Mouse (Mus musculus): ENCODE data around the gene Dennd5b. TPM values are rescaled to one million over a fixed set of nuclear protein-coding genes. Genes with fewer than 3 reads are reported as not detected.

Dennd5b gene
- polyA plus RNA-seq, 1 experiment from 2014 or later = 7.4 TPM

GRCm38 (mm10) chr6:149060670-149061387, 40.7 kb downstream of the Dennd5b start:
- H3K36me3 ChIP-seq = no peaks in the 10 kb centered on the region
- 84% methylated on average over 5 of the region's 5 CpGs for WGBS
- H3K27me3 ChIP-seq = no peaks in the 10 kb centered on the region
- H3K4me2 ChIP-seq = no peak overlapping the region
- H3K4me3 ChIP-seq = no peak overlapping the region
- H3K27ac ChIP-seq = no peak overlapping the region
- no peak overlapping the region for H3K9ac ChIP-seq
- no peak for ATAC-seq (ENCODE audit: insufficient number of reproducible peaks, insufficient read depth, low FRiP score, low TSS enrichment, low read depth)
- H3K9me3 ChIP-seq = no peaks in the 10 kb centered on the region
- no peaks in the 10 kb centered on the region for H3K4me1 ChIP-seq

- Histone ChIP-seq H3K4me2 (no peak overlapping the region), H3K27me3 (no peaks in the 10 kb centered on the region), H3K4me1 (no peaks in the 10 kb centered on the region), H3K9me3 (no peaks in the 10 kb centered on the region), H3K27ac (no peak overlapping the region), H3K36me3 (no peaks in the 10 kb centered on the region), H3K4me3 (no peak overlapping the region), H3K9ac (no peak overlapping the region)
- no peak for ATAC-seq (ENCODE audit: insufficient number of reproducible peaks, insufficient read depth, low FRiP score, low TSS enrichment, low read depth)
- WGBS = 55% methylated on average over 3 of the region's 3 CpGs
Measured at GRCm38 (mm10) chr6:149057947-149058391, 43.5 kb downstream of the Dennd5b start.

GRCm38 (mm10) chr6:149054780-149055179, 46.7 kb downstream of the Dennd5b start:
- H3K4me3 ChIP-seq = no peak overlapping the region
- no peak overlapping the region for H3K4me2 ChIP-seq
- H3K9me3 ChIP-seq = no peaks in the 10 kb centered on the region
- WGBS = 82% methylated on average over 2 of the region's 2 CpGs
- H3K9ac ChIP-seq = no peak overlapping the region
- no peaks in the 10 kb centered on the region for H3K36me3 ChIP-seq
- H3K27ac ChIP-seq = no peak overlapping the region
- H3K4me1 ChIP-seq = no peaks in the 10 kb centered on the region
- no peak for ATAC-seq (ENCODE audit: insufficient number of reproducible peaks, insufficient read depth, low FRiP score, low TSS enrichment, low read depth)
- no peaks in the 10 kb centered on the region for H3K27me3 ChIP-seq

- H3K9ac ChIP-seq = no peak overlapping the region
- no peak for ATAC-seq (ENCODE audit: insufficient number of reproducible peaks, insufficient read depth, low FRiP score, low TSS enrichment, low read depth)
- H3K4me3 ChIP-seq = no peak overlapping the region
- H3K4me2 ChIP-seq = no peak overlapping the region
- 68% methylated on average over 4 of the region's 4 CpGs for WGBS
- H3K9me3 ChIP-seq = no peaks in the 10 kb centered on the region
- no peaks in the 10 kb centered on the region for H3K4me1 ChIP-seq
- H3K27me3 ChIP-seq = no peaks in the 10 kb centered on the region
- H3K27ac ChIP-seq = no peak overlapping the region
- no peaks in the 10 kb centered on the region for H3K36me3 ChIP-seq
Measured at GRCm38 (mm10) chr6:149050978-149051723, 50.3 kb downstream of the Dennd5b start.

- Histone ChIP-seq H3K9me3 (no peaks in the 10 kb centered on the region), H3K9ac (no peak overlapping the region), H3K27me3 (no peaks in the 10 kb centered on the region), H3K4me2 (no peak overlapping the region), H3K4me3 (no peak overlapping the region), H3K27ac (no peak overlapping the region), H3K4me1 (no peaks in the 10 kb centered on the region), H3K36me3 (peaks cover 3% of the 10 kb centered on the region; the same call in 1 of the 2 replicates)
- WGBS = 78% methylated on average over 4 of the region's 4 CpGs
- no peak for ATAC-seq (ENCODE audit: insufficient number of reproducible peaks, insufficient read depth, low FRiP score, low TSS enrichment, low read depth)
Measured at GRCm38 (mm10) chr6:149040099-149040498, 61.4 kb downstream of the Dennd5b start.

- no peaks in the 10 kb centered on the region for H3K9me3 ChIP-seq
- H3K9ac ChIP-seq = no peak overlapping the region
- WGBS = 91% methylated on average over 5 of the region's 5 CpGs
- H3K27me3 ChIP-seq = no peaks in the 10 kb centered on the region
- no peak overlapping the region for H3K4me2 ChIP-seq
- no peaks in the 10 kb centered on the region for H3K4me1 ChIP-seq
- peaks cover 10% of the 10 kb centered on the region for H3K36me3 ChIP-seq
- no peak overlapping the region for H3K27ac ChIP-seq
- no peak for ATAC-seq (ENCODE audit: insufficient number of reproducible peaks, insufficient read depth, low FRiP score, low TSS enrichment, low read depth)
- H3K4me3 ChIP-seq = no peak overlapping the region
Measured at GRCm38 (mm10) chr6:149032198-149032597, 69.3 kb downstream of the Dennd5b start.

GRCm38 (mm10) chr6:149031377-149031776, 70.1 kb downstream of the Dennd5b start:
- Histone ChIP-seq H3K9ac (no peak overlapping the region), H3K36me3 (peaks cover 14% of the 10 kb centered on the region), H3K27ac (no peak overlapping the region), H3K9me3 (no peaks in the 10 kb centered on the region), H3K4me1 (no peaks in the 10 kb centered on the region), H3K27me3 (no peaks in the 10 kb centered on the region), H3K4me3 (no peak overlapping the region), H3K4me2 (no peak overlapping the region)
- ATAC-seq (ENCODE audit: insufficient number of reproducible peaks, insufficient read depth, low FRiP score, low TSS enrichment, low read depth) = no peak

GRCm38 (mm10) chr6:149018431-149018830, 83.0 kb downstream of the Dennd5b start:
- Histone ChIP-seq H3K27me3 (no peaks in the 10 kb centered on the region), H3K27ac (no peak overlapping the region), H3K4me3 (no peak overlapping the region), H3K4me2 (no peak overlapping the region), H3K36me3 (peaks cover 46% of the 10 kb centered on the region), H3K4me1 (no peaks in the 10 kb centered on the region), H3K9ac (no peak overlapping the region), H3K9me3 (no peaks in the 10 kb centered on the region)
- ATAC-seq (ENCODE audit: insufficient number of reproducible peaks, insufficient read depth, low FRiP score, low TSS enrichment, low read depth) = no peak
- WGBS = 80% methylated on average over 5 of the region's 5 CpGs

- no peaks in the 10 kb centered on the region for H3K9me3 ChIP-seq
- H3K27me3 ChIP-seq = no peaks in the 10 kb centered on the region
- no peak overlapping the region for H3K9ac ChIP-seq
- H3K36me3 ChIP-seq = peaks cover 45% of the 10 kb centered on the region
- ATAC-seq (ENCODE audit: insufficient number of reproducible peaks, insufficient read depth, low FRiP score, low TSS enrichment, low read depth) = no peak
- no peak overlapping the region for H3K27ac ChIP-seq
- no peaks in the 10 kb centered on the region for H3K4me1 ChIP-seq
- H3K4me3 ChIP-seq = no peak overlapping the region
- no peak overlapping the region for H3K4me2 ChIP-seq
Measured at GRCm38 (mm10) chr6:149010766-149011301, 90.6 kb downstream of the Dennd5b start.

- Histone ChIP-seq H3K27me3 (no peaks in the 10 kb centered on the region), H3K9ac (no peak overlapping the region), H3K27ac (no peak overlapping the region), H3K4me3 (no peak overlapping the region), H3K9me3 (no peaks in the 10 kb centered on the region), H3K4me2 (no peak overlapping the region), H3K36me3 (peaks cover 64% of the 10 kb centered on the region), H3K4me1 (no peaks in the 10 kb centered on the region)
- ATAC-seq (ENCODE audit: insufficient number of reproducible peaks, insufficient read depth, low FRiP score, low TSS enrichment, low read depth) = no peak
- 90% methylated on average over 7 of the region's 7 CpGs for WGBS
Measured at GRCm38 (mm10) chr6:149005009-149005408, 96.5 kb downstream of the Dennd5b start.

GRCm38 (mm10) chr6:148994327-148994999, 107.0 kb downstream of the Dennd5b start:
- 70% methylated on average over 5 of the region's 5 CpGs for WGBS
- Histone ChIP-seq H3K4me2 (no peak overlapping the region), H3K9ac (no peak overlapping the region), H3K4me1 (0 out of 2 replicates have a peak, but pooled peaks cover 6% of the 10 kb centered on the region), H3K27ac (no peak overlapping the region), H3K9me3 (no peaks in the 10 kb centered on the region), H3K27me3 (no peaks in the 10 kb centered on the region), H3K4me3 (no peak overlapping the region), H3K36me3 (peaks cover 28% of the 10 kb centered on the region)
- ATAC-seq (ENCODE audit: insufficient number of reproducible peaks, insufficient read depth, low FRiP score, low TSS enrichment, low read depth) = 0 out of 2 replicates have a peak, but pooled peaks have one; percentile 32

All from embryonic facial prominence, embryonic 13.5 days (tissue).